Mouse (Mus musculus) liver, postnatal 0 days (tissue): ENCODE results near the gene Rad54l.

Experiments used
- CTCF ChIP-seq: sonication (generic); IDR thresholded peaks from 2 replicates; pipeline ENCODE4 v1.5.1; 2016; ENCODE audit warnings: antibody characterized with exemption, low read depth
- EP300 ChIP-seq: IDR thresholded peaks from 2 replicates; pipeline ENCODE4 v1.6.1; 2016; ENCODE audit warnings: antibody characterized with exemption, low read depth, mild to moderate bottlenecking

DNA sequence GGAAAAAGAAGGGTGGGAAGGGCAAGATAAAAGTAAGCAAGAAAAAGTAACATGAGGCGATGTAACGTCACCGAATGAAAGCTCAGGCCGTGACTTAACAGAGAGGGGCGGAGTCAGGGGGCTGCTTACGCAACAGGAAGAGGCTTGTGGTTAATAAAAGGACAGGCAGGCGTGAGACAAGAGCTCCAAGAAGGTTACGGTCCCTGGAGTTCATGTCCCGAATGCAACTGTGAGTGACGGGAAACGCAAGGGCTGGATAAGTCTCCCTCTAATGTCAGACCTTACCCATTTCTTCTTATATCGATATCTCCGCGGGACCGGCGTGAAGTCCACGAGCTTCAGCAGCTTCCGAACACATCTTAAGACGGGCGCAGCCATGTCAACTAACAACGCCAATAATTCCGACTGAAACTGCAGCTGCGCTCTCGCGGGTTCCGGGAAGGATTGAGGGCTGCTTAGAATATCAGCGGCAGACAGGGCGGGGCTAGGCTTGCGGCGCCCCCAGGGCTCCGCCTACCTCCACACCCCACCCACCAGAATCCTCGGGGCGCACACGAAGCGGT is 70.0 kb downstream of the Rad54l start, which contains the start of gene Nsun4:
- TF ChIP-seq CTCF (no peak), EP300 (peak; percentile 41; the same call in 1 of the 2 replicates)
